Mouse (Mus musculus): ENCODE results near the gene Ppil4.

DNA sequence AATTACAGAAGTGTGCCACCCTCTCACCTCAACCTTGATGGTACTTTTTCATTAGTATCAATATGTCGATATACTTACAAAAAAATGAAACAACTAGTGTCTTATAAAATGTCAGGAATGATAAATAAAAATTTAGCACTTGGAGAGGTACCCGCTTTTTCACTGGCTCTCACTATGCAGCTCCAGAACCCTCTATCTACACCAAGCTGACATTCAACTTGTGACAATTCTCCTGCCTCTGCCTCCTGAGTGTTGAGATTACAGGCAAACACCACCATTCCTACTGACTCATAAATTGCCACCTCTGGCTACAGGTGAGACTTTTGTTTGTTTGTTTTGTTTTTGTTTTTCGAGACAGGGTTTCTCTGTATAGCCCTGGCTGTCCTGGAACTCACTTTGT, 11.5 kb upstream of the Ppil4 start:
- TF ChIP-seq CTCF (IDR thresholded peaks at IDR 0.05; ENCODE audit: low read depth, low read length) (no peak), POLR2A (IDR thresholded peaks at IDR 0.05; ENCODE audit: insufficient read depth, low read length) (no peak)

All from ES-Bruce4 (cell line).